In the genomic region with DNA sequence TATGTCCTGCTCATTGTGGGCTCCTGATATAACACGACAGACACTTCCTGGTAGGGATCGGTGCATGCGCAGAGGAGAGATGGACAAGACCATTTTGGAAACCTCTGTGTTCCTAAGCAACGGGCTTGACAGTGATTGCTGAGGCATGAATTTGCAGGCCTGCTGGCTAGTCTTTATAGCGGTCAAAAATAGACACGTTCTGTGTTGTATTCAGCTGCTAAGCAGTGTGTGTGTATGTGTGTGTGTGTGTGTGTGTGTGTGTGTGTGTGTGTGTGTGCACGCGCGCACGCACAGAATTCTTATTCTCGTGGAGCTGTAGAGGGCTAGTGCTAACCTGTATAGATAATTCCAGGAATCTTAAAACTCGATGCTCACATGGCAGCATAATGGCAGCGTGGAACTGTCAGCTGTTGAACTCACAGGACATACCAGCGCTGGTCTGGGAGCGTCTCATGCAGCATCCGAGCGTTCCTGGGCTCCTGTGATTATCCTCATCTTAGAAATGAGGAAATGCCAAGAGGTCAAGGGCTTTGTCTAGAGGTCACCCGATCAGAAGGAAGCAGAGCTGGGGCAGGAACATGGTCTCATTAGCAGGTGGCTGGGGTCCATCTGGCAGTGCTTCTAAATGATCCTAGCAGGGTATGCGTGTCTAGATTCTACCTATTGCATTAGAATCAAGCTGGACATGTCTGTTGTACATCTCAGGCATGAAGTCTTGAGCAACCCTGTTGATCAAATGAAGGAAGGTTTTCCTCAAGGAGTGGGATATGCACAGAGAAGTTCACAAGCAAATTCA, we compare ENCODE assay signal across 9 mouse cellular contexts.
DNase-seq lines count a peak whose midpoint lies in the region.
"Had no signal": no experiment of that assay in that cellular context is flagged by ENCODE, and none has a peak within 500 bp of the region (broad histone marks: within the 10 kb centered on the region; RNA-seq: fewer than 3 reads in every experiment).

No protein-coding gene starts in this region.

- WGBS in heart, embryonic 10.5 days: 64% methylated on average over 19 of the region's 19 CpGs

- no peak overlapping the region for H3K4me3 ChIP-seq in heart, embryonic 10.5 days
- H3K4me3 ChIP-seq: neural tube, embryonic 13.5 days had no signal

- peak; percentile 54 for DNase-seq in layer of hippocampus, adult 11-12 months (ENCODE audit: low spot score)
- DNase-seq in layer of hippocampus, adult 9-10 months (ENCODE audit: low spot score): no peak
- DNase-seq in heart, embryonic 10.5 days (ENCODE audit: low spot score): peak; percentile 77
- peak; percentile 52 to 54 for DNase-seq in layer of hippocampus, postnatal 14 days (ENCODE audit: low spot score in 2 of 2)
- peak; percentile 62 to 71 for DNase-seq in right cerebral cortex, postnatal 36 days (ENCODE audit: low spot score in 2 of 2)
- DNase-seq in kidney, postnatal 36 days: no peak
- DNase-seq in adrenal gland, postnatal 36 days: no peak
- DNase-seq in gastrocnemius, adult 8-10 months (ENCODE audit: low spot score in 2 of 2): no peak

- peaks cover 10% of the 10 kb centered on the region for H3K4me1 ChIP-seq in heart, embryonic 10.5 days
- H3K4me1 ChIP-seq: neural tube, embryonic 13.5 days had no signal

- H3K27me3 ChIP-seq in heart, embryonic 10.5 days (ENCODE audit: insufficient read depth, poor library complexity, severe bottlenecking): no peaks in the 10 kb centered on the region
- H3K27me3 ChIP-seq: neural tube, embryonic 13.5 days had no signal

- peak overlapping the region; percentile 47; the same call in 1 of the 2 replicates for H3K27ac ChIP-seq in heart, embryonic 10.5 days
- H3K27ac ChIP-seq: neural tube, embryonic 13.5 days had no signal

- no peaks in the 10 kb centered on the region for H3K36me3 ChIP-seq in heart, embryonic 10.5 days
- H3K36me3 ChIP-seq: neural tube, embryonic 13.5 days had no signal

- H3K9me3 ChIP-seq in heart, embryonic 10.5 days: no peaks in the 10 kb centered on the region
- H3K9me3 ChIP-seq: neural tube, embryonic 13.5 days had no signal

Comparison
In these comparisons a context has a peak if more than half of its experiments do, and no peak if none do; other contexts are left out.
1. DNase-seq: peak in layer of hippocampus, adult 11-12 months (single experiment), heart, embryonic 10.5 days (single experiment), layer of hippocampus, postnatal 14 days (2 of 2) and right cerebral cortex, postnatal 36 days (2 of 2); none in layer of hippocampus, adult 9-10 months (single experiment), kidney, postnatal 36 days (0 of 2), adrenal gland, postnatal 36 days (0 of 2) and gastrocnemius, adult 8-10 months (0 of 2).